Mouse (Mus musculus) megakaryocyte, embryonic 14.5 days (primary cell): ENCODE data around the gene Hist1h2bf.

Experiments
- FLI1 ChIP-seq: IDR thresholded peaks from 2 replicates; pipeline ENCODE4 v1.6.1; 2012; ENCODE audit warnings: low read length, inconsistent platforms, mixed read lengths
- GATA1 ChIP-seq: IDR thresholded peaks from 3 replicates; pipeline ENCODE4 v1.6.1; 2012; ENCODE audit warnings: mixed read lengths, low read length, inconsistent platforms, borderline replicate concordance

DNA sequence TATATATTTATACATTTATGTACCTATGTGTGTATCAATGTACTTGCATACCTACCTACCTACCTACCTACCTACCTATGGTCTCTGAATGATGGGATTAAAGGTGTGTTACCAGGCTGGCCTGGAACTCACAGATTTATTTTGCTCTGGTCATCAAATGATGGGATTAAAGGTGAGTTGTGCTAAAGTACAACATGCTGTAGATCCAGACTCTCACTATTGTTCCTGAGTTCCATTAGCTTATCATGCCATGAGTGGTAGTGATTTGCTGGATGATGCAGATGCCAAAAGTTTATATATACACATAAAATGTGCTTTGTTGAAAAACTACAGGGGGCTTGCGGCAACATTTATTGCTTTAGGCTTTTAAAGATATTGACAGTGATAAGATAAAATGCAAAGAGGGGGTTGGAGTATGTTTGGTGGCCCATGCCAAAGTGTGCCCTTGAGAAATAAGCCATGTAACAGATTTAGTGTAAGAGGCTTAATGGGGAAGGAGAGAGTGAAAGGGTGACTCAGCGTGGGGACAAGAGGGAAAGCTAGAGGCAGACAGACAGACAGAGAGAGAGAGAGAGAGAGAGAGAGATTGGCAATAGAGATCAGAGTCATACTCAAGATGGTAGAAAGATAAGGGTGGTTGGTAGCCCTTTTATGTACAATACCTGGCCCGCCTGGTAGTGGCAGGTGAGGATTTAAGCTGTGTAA lies 36.8 kb downstream of the Hist1h2bf start:
- TF ChIP-seq GATA1 (no peak), FLI1 (no peak)
